Mouse (Mus musculus): ENCODE measurements around the gene Gm7534. TPM values are rescaled to one million over a fixed set of nuclear protein-coding genes. Genes with fewer than 3 reads are reported as not detected.

The Gm7534 gene
- polyA plus RNA-seq, 2 experiments = not detected

DNA sequence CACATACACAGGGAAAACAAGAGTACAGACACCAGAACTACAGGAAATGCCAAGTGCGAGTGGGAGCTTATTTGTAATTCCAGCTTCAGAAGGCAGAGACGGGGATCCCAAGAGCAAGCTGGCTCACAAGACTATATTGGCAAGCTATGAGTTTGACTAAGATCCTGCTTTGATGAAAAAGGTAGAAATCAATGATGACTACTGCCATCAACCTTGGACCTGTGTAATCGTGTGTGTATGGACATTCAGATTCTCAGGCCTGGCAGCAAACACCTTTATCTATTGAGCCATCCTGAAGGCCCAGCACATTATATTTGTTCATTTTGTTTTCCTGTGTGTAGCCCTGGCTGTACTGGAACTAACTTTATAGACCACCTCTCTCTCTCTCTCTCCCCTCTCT is 19.1 kb downstream of the Gm7534 start:
- Histone ChIP-seq H3K4me1 (replicated peaks; ENCODE audit: control insufficient read depth in 2 of 2, insufficient read depth in 2 of 2, low read length in 1 of 2) (peaks cover 28 to 32% of the 10 kb centered on the region in 2 experiments), H3K4me3 (ENCODE audit: insufficient read depth in 1 of 2, low read depth in 2 of 2, low read length in 2 of 2) (no peak overlapping the region), H3K9me3 (ENCODE audit: control insufficient read depth, low read length) (no peaks in the 10 kb centered on the region), H3K36me3 (replicated peaks; ENCODE audit: control insufficient read depth, insufficient read depth, low read depth) (peaks cover 2% of the 10 kb centered on the region; the same call in 1 of the 2 replicates), H3K27ac (no peak overlapping the region; the same call in 1 of the 2 replicates), H3K27me3 (ENCODE audit: control insufficient read depth, insufficient read depth, low read length) (no peaks in the 10 kb centered on the region), H3K4me2 (ENCODE audit: low read depth) (no peak overlapping the region), H3K9ac (replicated peaks) (no peak overlapping the region)
- TF ChIP-seq EP300 (IDR thresholded peaks at IDR 0.05; ENCODE audit: low read depth) = no peak
- TF ChIP-seq CTCF (IDR thresholded peaks at IDR 0.05; ENCODE audit: low read depth) = no peak
- 75% methylated on average over 3 of the region's 3 CpGs for WGBS (ENCODE audit: insufficient replicate concordance)
- ATAC-seq (ENCODE audit: insufficient read depth) (no peak), DNase-seq (ENCODE audit: low read depth in 3 of 3, low spot score in 3 of 3) (no peak)

DNA sequence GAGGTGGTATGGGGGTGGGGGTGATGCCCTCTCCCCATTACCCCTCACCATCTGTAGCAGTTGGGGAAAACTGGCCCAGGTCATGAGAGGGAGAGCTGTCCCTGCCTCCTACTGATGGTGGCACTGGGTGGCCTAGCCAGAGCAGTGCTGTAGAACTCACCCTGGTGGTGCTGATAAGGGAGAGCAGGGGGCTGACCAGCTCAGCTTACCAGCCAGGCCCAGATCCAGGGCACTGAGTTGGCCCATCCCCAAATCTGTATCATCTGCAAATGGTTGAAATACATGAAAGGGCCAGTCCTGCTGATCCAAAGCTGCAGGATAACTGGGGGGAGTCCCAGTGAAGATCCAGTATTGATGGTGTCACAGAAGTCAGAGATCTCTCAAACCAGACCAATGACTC is 21.0 kb downstream of the Gm7534 start:
- Histone ChIP-seq H3K9ac (replicated peaks) (peak overlapping the region; percentile 20), H3K4me2 (ENCODE audit: low read depth) (peak overlapping the region; percentile 34), H3K4me1 (replicated peaks; ENCODE audit: control insufficient read depth in 2 of 2, insufficient read depth in 2 of 2, low read length in 1 of 2) (peaks cover 28 to 29% of the 10 kb centered on the region in 2 experiments), H3K36me3 (replicated peaks; ENCODE audit: control insufficient read depth, insufficient read depth, low read depth) (peaks cover 2% of the 10 kb centered on the region; the same call in 1 of the 2 replicates), H3K4me3 (ENCODE audit: insufficient read depth in 1 of 2, low read depth in 2 of 2, low read length in 2 of 2) (no peak overlapping the region), H3K9me3 (ENCODE audit: control insufficient read depth, low read length) (no peaks in the 10 kb centered on the region), H3K27ac (peak overlapping the region; percentile 78), H3K27me3 (ENCODE audit: control insufficient read depth, insufficient read depth, low read length) (no peaks in the 10 kb centered on the region)
- no peak for TF ChIP-seq EP300 (IDR thresholded peaks at IDR 0.05; ENCODE audit: low read depth)
- peak; percentile 68 for TF ChIP-seq CTCF (IDR thresholded peaks at IDR 0.05; ENCODE audit: low read depth)
- ATAC-seq (ENCODE audit: insufficient read depth) = peak; percentile 75
- DNase-seq (ENCODE audit: low read depth in 3 of 3, low spot score in 3 of 3) = no peak

DNA sequence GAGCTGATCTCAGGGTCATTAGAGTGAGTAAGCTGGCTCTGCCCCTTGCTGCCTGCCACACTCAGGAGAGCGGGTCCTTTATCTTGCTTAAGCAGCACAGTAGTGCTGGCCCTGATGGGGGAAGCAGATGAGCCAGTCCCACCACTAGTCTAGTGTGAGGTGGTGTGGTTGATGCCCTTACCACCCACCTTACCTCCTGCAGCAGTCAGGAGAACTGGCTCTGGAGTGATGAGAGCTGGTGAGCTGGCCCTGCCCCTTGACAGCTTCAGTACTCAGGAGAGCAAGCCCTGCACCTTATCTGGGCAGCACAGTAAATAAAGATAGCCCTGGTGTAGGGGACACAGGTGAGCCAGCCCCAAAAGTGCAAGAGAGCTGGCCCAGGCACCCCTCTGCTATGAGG is 21.7 kb downstream of the Gm7534 start:
- peak; percentile 49 for TF ChIP-seq EP300 (IDR thresholded peaks at IDR 0.05; ENCODE audit: low read depth)
- peak; percentile 2; the same call in 1 of the 2 replicates for TF ChIP-seq CTCF (IDR thresholded peaks at IDR 0.05; ENCODE audit: low read depth)
- DNase-seq (ENCODE audit: low read depth in 3 of 3, low spot score in 3 of 3) (no peak), ATAC-seq (ENCODE audit: insufficient read depth) (peak; percentile 84)
- Histone ChIP-seq H3K4me1 (replicated peaks; ENCODE audit: control insufficient read depth in 2 of 2, insufficient read depth in 2 of 2, low read length in 1 of 2) (peaks cover 28 to 29% of the 10 kb centered on the region in 2 experiments), H3K27me3 (ENCODE audit: control insufficient read depth, insufficient read depth, low read length) (no peaks in the 10 kb centered on the region), H3K9me3 (ENCODE audit: control insufficient read depth, low read length) (no peaks in the 10 kb centered on the region), H3K4me2 (ENCODE audit: low read depth) (peak overlapping the region; percentile 34), H3K9ac (replicated peaks) (peak overlapping the region; percentile 40), H3K27ac (peak overlapping the region; percentile 78), H3K36me3 (replicated peaks; ENCODE audit: control insufficient read depth, insufficient read depth, low read depth) (peaks cover 3% of the 10 kb centered on the region), H3K4me3 (ENCODE audit: insufficient read depth in 1 of 2, low read depth in 2 of 2, low read length in 2 of 2) (no peak overlapping the region; a peak in 1 of 4 replicates)
- WGBS (ENCODE audit: insufficient replicate concordance) = 25% methylated on average over 1 of the region's 1 CpGs

DNA sequence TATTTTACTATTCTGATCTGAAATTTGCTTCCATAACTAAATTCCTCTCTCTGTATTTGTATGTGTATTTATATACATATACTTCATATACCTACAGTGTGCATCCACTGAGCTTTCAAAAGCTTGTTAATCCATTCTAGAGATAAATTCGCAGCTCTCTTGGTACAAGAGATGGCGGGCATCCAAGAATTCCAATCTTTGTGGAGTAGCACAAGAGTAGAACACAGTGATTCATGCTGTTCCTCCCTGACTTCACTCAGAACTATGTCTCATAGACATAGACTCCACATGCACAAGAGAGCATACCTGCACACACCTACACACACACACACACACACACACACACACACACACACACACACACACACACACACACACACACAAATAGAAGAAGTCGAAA is 30.4 kb downstream of the Gm7534 start:
- no peaks in the 10 kb centered on the region for H3K4me1 ChIP-seq (replicated peaks; ENCODE audit: control insufficient read depth in 2 of 2, insufficient read depth in 2 of 2, low read length in 1 of 2)
- H3K27ac ChIP-seq = no peak overlapping the region
- H3K27me3 ChIP-seq (ENCODE audit: control insufficient read depth, insufficient read depth, low read length) = no peaks in the 10 kb centered on the region
- no peak overlapping the region for H3K4me2 ChIP-seq (ENCODE audit: low read depth)
- TF ChIP-seq CTCF (IDR thresholded peaks at IDR 0.05; ENCODE audit: low read depth) (no peak), EP300 (IDR thresholded peaks at IDR 0.05; ENCODE audit: low read depth) (no peak)
- peaks cover 6% of the 10 kb centered on the region for H3K36me3 ChIP-seq (replicated peaks; ENCODE audit: control insufficient read depth, insufficient read depth, low read depth)
- no peak for ATAC-seq (ENCODE audit: insufficient read depth)
- H3K9ac ChIP-seq (replicated peaks) = no peak overlapping the region
- no peaks in the 10 kb centered on the region for H3K9me3 ChIP-seq (ENCODE audit: control insufficient read depth, low read length)
- no peak for DNase-seq (ENCODE audit: low read depth in 3 of 3, low spot score in 3 of 3)
- 74% methylated on average over 3 of the region's 3 CpGs for WGBS (ENCODE audit: insufficient replicate concordance)
- no peak overlapping the region for H3K4me3 ChIP-seq (ENCODE audit: insufficient read depth in 1 of 2, low read depth in 2 of 2, low read length in 2 of 2)

DNA sequence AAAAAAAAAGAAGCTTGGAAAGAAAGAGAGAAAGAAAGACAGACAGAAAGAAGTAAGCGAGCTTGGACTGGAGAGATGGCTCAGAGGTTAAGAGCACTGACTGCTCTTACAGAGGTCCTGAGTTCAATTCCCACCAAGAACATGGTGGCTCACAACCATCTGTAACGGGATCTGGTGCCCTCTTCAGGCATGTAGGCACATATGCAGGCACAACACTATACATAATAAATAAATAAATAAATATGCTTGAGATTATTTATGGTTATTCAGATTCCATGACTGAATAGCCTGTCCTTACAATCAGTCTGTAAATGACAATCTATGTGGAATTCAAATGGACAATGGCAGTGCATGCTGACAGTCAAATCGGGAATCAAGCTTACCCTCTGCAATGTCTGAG is 35.9 kb downstream of the Gm7534 start:
- Histone ChIP-seq H3K9ac (replicated peaks) (no peak overlapping the region), H3K4me2 (ENCODE audit: low read depth) (no peak overlapping the region), H3K9me3 (ENCODE audit: control insufficient read depth, low read length) (no peaks in the 10 kb centered on the region), H3K27ac (no peak overlapping the region), H3K36me3 (replicated peaks; ENCODE audit: control insufficient read depth, insufficient read depth, low read depth) (peaks cover 12% of the 10 kb centered on the region; the same call in 1 of the 2 replicates), H3K27me3 (ENCODE audit: control insufficient read depth, insufficient read depth, low read length) (no peaks in the 10 kb centered on the region), H3K4me3 (ENCODE audit: insufficient read depth in 1 of 2, low read depth in 2 of 2, low read length in 2 of 2) (no peak overlapping the region), H3K4me1 (replicated peaks; ENCODE audit: control insufficient read depth in 2 of 2, insufficient read depth in 2 of 2, low read length in 1 of 2) (peaks cover 16% of the 10 kb centered on the region in 2 experiments)
- ATAC-seq (ENCODE audit: insufficient read depth) (no peak), DNase-seq (ENCODE audit: low read depth in 3 of 3, low spot score in 3 of 3) (no peak)
- TF ChIP-seq EP300 (IDR thresholded peaks at IDR 0.05; ENCODE audit: low read depth) (no peak), CTCF (IDR thresholded peaks at IDR 0.05; ENCODE audit: low read depth) (peak; percentile 51)
- WGBS (ENCODE audit: insufficient replicate concordance) = 84% methylated on average over 3 of the region's 3 CpGs

Measured in liver, embryonic 14.5 days (tissue).